Mouse (Mus musculus): ENCODE measurements around the gene Esp6. TPM values are rescaled to one million over a fixed set of nuclear protein-coding genes. Genes with fewer than 3 reads are reported as not detected.
"Not testable (repeated sequence)": the region's sequence is repeated elsewhere in the genome, so short reads cannot be mapped to it uniquely, and the experiment has no call there.

Esp6 gene
- not detected in 2 replicates for polyA plus RNA-seq (2012; rRNA removed)

GRCm38 (mm10) chr17:40561207-40561606 lies at the start of gene Esp6:
Gene Esp6 (plus strand): TSS chr17:40561507.
- Histone ChIP-seq H3K36me3 (ENCODE audit: control insufficient read depth, insufficient read depth, low read length) (no peaks in the 10 kb centered on the region), H3K4me1 (ENCODE audit: control insufficient read depth, insufficient read depth, insufficient read length) (no peaks in the 10 kb centered on the region), H3K27me3 (ENCODE audit: control insufficient read depth, insufficient read depth, low read length) (no peaks in the 10 kb centered on the region), H3K27ac (ENCODE audit: insufficient read depth, low read length) (no peak within 1 kb of the TSS), H3K4me3 (ENCODE audit: extremely low read depth, insufficient read depth, insufficient read length) (no peak within 1 kb of the TSS)
- DNase-seq (ENCODE audit: low read depth in 1 of 2, low spot score in 2 of 2) = no peak
- no peak for TF ChIP-seq CTCF (IDR thresholded peaks at IDR 0.05; ENCODE audit: extremely low read depth, insufficient read depth, insufficient read length, insufficient replicate concordance)
- TF ChIP-seq POLR2A (IDR thresholded peaks at IDR 0.05; ENCODE audit: low read depth, low read length) = no peak
- WGBS = 89% methylated on average over 5 of the region's 5 CpGs

GRCm38 (mm10) chr17:40519818-40520217 lies 41.5 kb upstream of the Esp6 start, which contains the start of gene Esp8:
Gene Esp8 (plus strand): TSS chr17:40520022.
- Histone ChIP-seq H3K36me3 (ENCODE audit: control insufficient read depth, insufficient read depth, low read length) (no peaks in the 10 kb centered on the region), H3K4me3 (ENCODE audit: extremely low read depth, insufficient read depth, insufficient read length) (no peak within 1 kb of the TSS), H3K4me1 (ENCODE audit: control insufficient read depth, insufficient read depth, insufficient read length) (no peaks in the 10 kb centered on the region), H3K27me3 (ENCODE audit: control insufficient read depth, insufficient read depth, low read length) (no peaks in the 10 kb centered on the region), H3K27ac (ENCODE audit: insufficient read depth, low read length) (no peak within 1 kb of the TSS)
- DNase-seq (ENCODE audit: low read depth in 1 of 2, low spot score in 2 of 2) = no peak
- WGBS = 64% methylated on average over 3 of the region's 3 CpGs
- TF ChIP-seq POLR2A (IDR thresholded peaks at IDR 0.05; ENCODE audit: low read depth, low read length) (no peak), CTCF (IDR thresholded peaks at IDR 0.05; ENCODE audit: extremely low read depth, insufficient read depth, insufficient read length, insufficient replicate concordance) (no peak)

GRCm38 (mm10) chr17:40529813-40530212 lies 31.5 kb upstream of the Esp6 start:
- H3K27me3 ChIP-seq (ENCODE audit: control insufficient read depth, insufficient read depth, low read length) = no peaks in the 10 kb centered on the region
- no peak for TF ChIP-seq POLR2A (IDR thresholded peaks at IDR 0.05; ENCODE audit: low read depth, low read length)
- TF ChIP-seq CTCF (IDR thresholded peaks at IDR 0.05; ENCODE audit: extremely low read depth, insufficient read depth, insufficient read length, insufficient replicate concordance) = no peak
- DNase-seq (ENCODE audit: low read depth in 1 of 2, low spot score in 2 of 2) = no peak
- H3K27ac ChIP-seq (ENCODE audit: insufficient read depth, low read length) = no peak overlapping the region
- no peak overlapping the region for H3K4me3 ChIP-seq (ENCODE audit: extremely low read depth, insufficient read depth, insufficient read length)
- H3K4me1 ChIP-seq (ENCODE audit: control insufficient read depth, insufficient read depth, insufficient read length) = no peaks in the 10 kb centered on the region
- 76% methylated on average over 3 of the region's 3 CpGs for WGBS
- H3K36me3 ChIP-seq (ENCODE audit: control insufficient read depth, insufficient read depth, low read length) = no peaks in the 10 kb centered on the region

- 82% methylated on average over 1 of the region's 1 CpGs for WGBS
- TF ChIP-seq POLR2A (IDR thresholded peaks at IDR 0.05; ENCODE audit: low read depth, low read length) (no peak), CTCF (IDR thresholded peaks at IDR 0.05; ENCODE audit: extremely low read depth, insufficient read depth, insufficient read length, insufficient replicate concordance) (no peak)
- DNase-seq (ENCODE audit: low read depth in 1 of 2, low spot score in 2 of 2) = no peak
- H3K27ac ChIP-seq (ENCODE audit: insufficient read depth, low read length) = no peak overlapping the region
- H3K27me3 ChIP-seq (ENCODE audit: control insufficient read depth, insufficient read depth, low read length) = no peaks in the 10 kb centered on the region
- H3K36me3 ChIP-seq (ENCODE audit: control insufficient read depth, insufficient read depth, low read length) = no peaks in the 10 kb centered on the region
- no peaks in the 10 kb centered on the region for H3K4me1 ChIP-seq (ENCODE audit: control insufficient read depth, insufficient read depth, insufficient read length)
- H3K4me3 ChIP-seq (ENCODE audit: extremely low read depth, insufficient read depth, insufficient read length) = no peak overlapping the region
Observed at GRCm38 (mm10) chr17:40531147-40531546, 30.2 kb upstream of the Esp6 start.

- not testable (repeated sequence) for H3K27ac ChIP-seq (ENCODE audit: insufficient read depth, low read length); H3K27me3 ChIP-seq (ENCODE audit: control insufficient read depth, insufficient read depth, low read length); H3K4me1 ChIP-seq (ENCODE audit: control insufficient read depth, insufficient read depth, insufficient read length); H3K36me3 ChIP-seq (ENCODE audit: control insufficient read depth, insufficient read depth, low read length); H3K4me3 ChIP-seq (ENCODE audit: extremely low read depth, insufficient read depth, insufficient read length); DNase-seq (ENCODE audit: low read depth in 1 of 2, low spot score in 2 of 2)
- 86% methylated on average over 5 of the region's 5 CpGs for WGBS
Observed at GRCm38 (mm10) chr17:40547005-40547404, 14.3 kb upstream of the Esp6 start.

- H3K36me3 ChIP-seq (ENCODE audit: control insufficient read depth, insufficient read depth, low read length) = no peaks in the 10 kb centered on the region
- no peak overlapping the region for H3K27ac ChIP-seq (ENCODE audit: insufficient read depth, low read length)
- no peaks in the 10 kb centered on the region for H3K4me1 ChIP-seq (ENCODE audit: control insufficient read depth, insufficient read depth, insufficient read length)
- DNase-seq (ENCODE audit: low read depth in 1 of 2, low spot score in 2 of 2) = no peak
- H3K4me3 ChIP-seq (ENCODE audit: extremely low read depth, insufficient read depth, insufficient read length) = no peak overlapping the region
- no peak for TF ChIP-seq CTCF (IDR thresholded peaks at IDR 0.05; ENCODE audit: extremely low read depth, insufficient read depth, insufficient read length, insufficient replicate concordance)
- TF ChIP-seq POLR2A (IDR thresholded peaks at IDR 0.05; ENCODE audit: low read depth, low read length) = no peak
- whole genome bisulfite sequencing = 88% methylated on average over 1 of the region's 1 CpGs
- no peaks in the 10 kb centered on the region for H3K27me3 ChIP-seq (ENCODE audit: control insufficient read depth, insufficient read depth, low read length)
Observed at GRCm38 (mm10) chr17:40553470-40553869, 7.8 kb upstream of the Esp6 start.

GRCm38 (mm10) chr17:40583906-40584305 lies 22.6 kb downstream of the Esp6 start:
- not testable (repeated sequence) for DNase-seq (ENCODE audit: low read depth in 1 of 2, low spot score in 2 of 2); H3K27ac ChIP-seq (ENCODE audit: insufficient read depth, low read length)
- 65% methylated on average over 6 of the region's 6 CpGs for WGBS

More at GRCm38 (mm10) chr17:40583906-40584305, 22.6 kb downstream of the Esp6 start:
- H3K4me1 ChIP-seq (ENCODE audit: control insufficient read depth, insufficient read depth, insufficient read length); H3K27me3 ChIP-seq (ENCODE audit: control insufficient read depth, insufficient read depth, low read length); H3K36me3 ChIP-seq (ENCODE audit: control insufficient read depth, insufficient read depth, low read length); H3K4me3 ChIP-seq (ENCODE audit: extremely low read depth, insufficient read depth, insufficient read length): not testable (repeated sequence)

Data from spleen, adult 2 months (tissue).